ENCODE assay signal across 8 mouse cellular contexts in the genomic region with DNA sequence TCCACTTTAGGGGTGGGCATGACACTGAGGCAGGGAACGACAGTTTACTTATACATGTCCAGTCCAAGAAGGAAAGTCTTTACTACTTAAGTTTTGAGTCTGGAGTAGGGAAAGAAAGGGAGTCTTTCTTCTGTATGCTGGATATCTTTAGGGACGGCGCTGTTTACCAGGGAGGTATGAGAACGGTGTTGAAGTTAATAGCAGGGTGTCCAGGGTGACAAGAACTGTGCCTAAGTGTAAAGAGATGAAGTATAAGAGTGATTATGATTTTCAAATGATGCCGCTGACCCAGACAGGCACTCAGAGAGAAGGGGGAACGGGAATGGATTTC.
DNase-seq lines count a peak whose midpoint lies in the region; ATAC-seq and TF ChIP-seq lines count a peak whose summit lies in the region.

No protein-coding gene starts in this region.

- no peaks in the 10 kb centered on the region for H3K9me3 ChIP-seq in lung, embryonic 16.5 days (ENCODE audit: control insufficient read depth, low read length)
- H3K9me3 ChIP-seq in forebrain, embryonic 13.5 days (replicated peaks), result no peaks in the 10 kb centered on the region
- H3K9me3 ChIP-seq in limb, embryonic 12.5 days, result no peaks in the 10 kb centered on the region
- H3K9me3 ChIP-seq in neural tube, embryonic 14.5 days (ENCODE audit: control insufficient read depth, low read length), result no peaks in the 10 kb centered on the region

- TF ChIP-seq CTCF in left cerebral cortex, adult 2 months (IDR thresholded peaks at IDR 0.05), result no peak

- peak overlapping the region; percentile 62 for H3K4me2 ChIP-seq in lung, embryonic 16.5 days (ENCODE audit: low read depth, low read length)
- peak overlapping the region; percentile 61 for H3K4me2 ChIP-seq in forebrain, embryonic 13.5 days
- peak overlapping the region; percentile 58 for H3K4me2 ChIP-seq in limb, embryonic 12.5 days
- peak overlapping the region; percentile 42; the same call in 1 of the 2 replicates for H3K4me2 ChIP-seq in neural tube, embryonic 14.5 days (ENCODE audit: low read depth, low read length)

- peaks cover 8% of the 10 kb centered on the region; the same call in 1 of the 2 replicates for H3K4me1 ChIP-seq in lung, embryonic 16.5 days (replicated peaks; ENCODE audit: control insufficient read depth, insufficient read depth, low read length)
- H3K4me1 ChIP-seq in forebrain, embryonic 13.5 days, result peaks cover 10% of the 10 kb centered on the region; the same call in 1 of the 2 replicates
- peaks cover 14% of the 10 kb centered on the region for H3K4me1 ChIP-seq in limb, embryonic 12.5 days (replicated peaks)
- no peaks in the 10 kb centered on the region for H3K4me1 ChIP-seq in neural tube, embryonic 14.5 days (ENCODE audit: control insufficient read depth, insufficient read depth, low read length)

- peak overlapping the region; percentile 59 for H3K9ac ChIP-seq in lung, embryonic 16.5 days (ENCODE audit: low read length)
- H3K9ac ChIP-seq in forebrain, embryonic 13.5 days, result no peak overlapping the region
- peak overlapping the region; percentile 90 for H3K9ac ChIP-seq in limb, embryonic 12.5 days (replicated peaks)
- no peak overlapping the region for H3K9ac ChIP-seq in neural tube, embryonic 14.5 days (replicated peaks; ENCODE audit: low read depth, low read length)

- peak overlapping the region; percentile 52 for H3K4me3 ChIP-seq in lung, embryonic 16.5 days (ENCODE audit: low read length)
- H3K4me3 ChIP-seq in forebrain, embryonic 13.5 days, result peak overlapping the region; percentile 52
- H3K4me3 ChIP-seq in limb, embryonic 12.5 days (replicated peaks), result peak overlapping the region; percentile 62
- H3K4me3 ChIP-seq in neural tube, embryonic 14.5 days (ENCODE audit: low read depth, low read length), result no peak overlapping the region; the same call in 1 of the 2 replicates
- no peak overlapping the region for H3K4me3 ChIP-seq in left cerebral cortex, adult 2 months

- H3K27me3 ChIP-seq in lung, embryonic 16.5 days (ENCODE audit: control insufficient read depth, insufficient read depth, low read depth, low read length), result no peaks in the 10 kb centered on the region
- no peaks in the 10 kb centered on the region for H3K27me3 ChIP-seq in forebrain, embryonic 13.5 days
- H3K27me3 ChIP-seq in limb, embryonic 12.5 days, result peaks cover 16% of the 10 kb centered on the region
- H3K27me3 ChIP-seq in neural tube, embryonic 14.5 days (ENCODE audit: control insufficient read depth, insufficient read depth, low read length), result no peaks in the 10 kb centered on the region; the same call in 1 of the 2 replicates

- DNase-seq in lung, postnatal 25 days (ENCODE audit: low spot score), result no peak
- DNase-seq in ovary, adult 18-20 months (ENCODE audit: low spot score), result no peak
- DNase-seq in left cerebral cortex, adult 2 months (ENCODE audit: extremely low spot score in 1 of 2, low spot score in 2 of 2), result no peak
- no peak for DNase-seq in gastrocnemius, postnatal 10 days

- WGBS in lung, embryonic 16.5 days, result 22% methylated on average over 6 of the region's 6 CpGs
- 24% methylated on average over 6 of the region's 6 CpGs for WGBS in forebrain, embryonic 13.5 days
- 23% methylated on average over 6 of the region's 6 CpGs for WGBS in limb, embryonic 12.5 days
- WGBS in neural tube, embryonic 14.5 days, result 28% methylated on average over 6 of the region's 6 CpGs

- peak overlapping the region; percentile 94 for H3K27ac ChIP-seq in lung, embryonic 16.5 days (ENCODE audit: low read length)
- H3K27ac ChIP-seq in forebrain, embryonic 13.5 days, result 0 out of 2 replicates have a peak overlapping the region, but pooled peaks have one; percentile 57
- H3K27ac ChIP-seq in limb, embryonic 12.5 days, result peak overlapping the region; percentile 97
- no peak overlapping the region for H3K27ac ChIP-seq in neural tube, embryonic 14.5 days (ENCODE audit: low read depth, low read length)
- no peak overlapping the region for H3K27ac ChIP-seq in left cerebral cortex, adult 2 months

- no peak for ATAC-seq in lung, embryonic 16.5 days (ENCODE audit: low read depth)
- no peak for ATAC-seq in forebrain, embryonic 13.5 days
- no peak for ATAC-seq in limb, embryonic 12.5 days (ENCODE audit: insufficient number of reproducible peaks, insufficient read depth, low FRiP score, low TSS enrichment, low read depth)
- ATAC-seq in neural tube, embryonic 14.5 days (ENCODE audit: low read depth), result no peak

- no peaks in the 10 kb centered on the region for H3K36me3 ChIP-seq in lung, embryonic 16.5 days (ENCODE audit: control insufficient read depth, insufficient read depth, low read length)
- no peaks in the 10 kb centered on the region for H3K36me3 ChIP-seq in forebrain, embryonic 13.5 days (ENCODE audit: poor library complexity, severe bottlenecking)
- peaks cover 7% of the 10 kb centered on the region; the same call in 1 of the 2 replicates for H3K36me3 ChIP-seq in limb, embryonic 12.5 days
- H3K36me3 ChIP-seq in neural tube, embryonic 14.5 days (ENCODE audit: control insufficient read depth, insufficient read depth, low read length), result no peaks in the 10 kb centered on the region

- intact Hi-C loops in left cerebral cortex, adult 2 months (cut with DNase I), result loop anchor here (5.0 to 10.0 kb wide), 2 partner anchors 177 to 210 kb away; a partner anchor contains a TSS

Comparison
In these comparisons a context has a peak if more than half of its experiments do, and no peak if none do; other contexts are left out.
1. H3K27ac ChIP-seq: peak in lung, embryonic 16.5 days (single experiment), forebrain, embryonic 13.5 days (single experiment) and limb, embryonic 12.5 days (single experiment); none in neural tube, embryonic 14.5 days (single experiment) and left cerebral cortex, adult 2 months (single experiment).
2. H3K4me3 ChIP-seq: peak in lung, embryonic 16.5 days (single experiment), forebrain, embryonic 13.5 days (single experiment) and limb, embryonic 12.5 days (single experiment); none in neural tube, embryonic 14.5 days (single experiment) and left cerebral cortex, adult 2 months (single experiment).
3. H3K9ac ChIP-seq: peak in lung, embryonic 16.5 days (single experiment) and limb, embryonic 12.5 days (single experiment); none in forebrain, embryonic 13.5 days (single experiment) and neural tube, embryonic 14.5 days (single experiment).
4. Peak in every context shown above with its lines, with median percentiles within 50 percentile points of each other: H3K4me2 ChIP-seq.